Mouse (Mus musculus) thymus, postnatal 0 days (tissue): Measurements from ENCODE around the gene Cdh7. TPM values are rescaled to one million over a fixed set of nuclear protein-coding genes. Genes with fewer than 3 reads are reported as not detected.
"Not testable (repeated sequence)": the region's sequence is repeated elsewhere in the genome, so short reads cannot be mapped to it uniquely, and the experiment has no call there.

ENCODE experiments used
- DNase-seq: peaks from one replicate; pipeline ENCODE4 v3.0.0-alpha.2; 2015; ENCODE audit warnings: low spot score
- polyA plus RNA-seq: library from polyadenylated mRNA; unstranded; fragments of >200 nt; fragmentation: Nextera tagmentation; extraction: Ambion mirVana; gene quantifications from 2 replicates; pipeline ENCODE4 v1.2.1, GENCODE M21; 2015

Gene Cdh7
- 0.12 and 0.21 TPM in 2 replicates for polyA plus RNA-seq

- DNase-seq = no peak
Observed at GRCm38 (mm10) chr1:109982064-109982808, at the start of gene Cdh7. Gene Cdh7 (plus strand): TSS chr1:109982431.

DNA sequence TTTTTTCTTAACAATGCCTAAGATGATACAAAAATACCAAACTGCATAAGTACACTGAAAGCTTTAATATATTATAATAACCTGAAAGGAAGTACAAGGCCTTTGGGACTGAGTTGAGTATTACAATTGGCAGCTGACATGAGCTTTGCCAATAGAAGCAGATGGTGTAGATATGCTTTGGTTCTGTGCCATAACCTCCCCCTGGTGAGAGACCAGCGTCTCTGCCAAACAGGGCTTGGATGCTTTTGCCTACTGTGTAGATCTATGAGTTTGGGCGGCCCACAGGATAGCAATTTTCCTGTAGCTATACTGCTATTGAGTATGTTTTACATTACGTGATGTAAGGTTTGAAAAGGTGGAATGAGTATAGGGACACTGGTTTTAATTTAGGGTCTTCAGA lies 49.6 kb upstream of the Cdh7 start:
- DNase-seq = no peak

- DNase-seq = no peak
Observed at GRCm38 (mm10) chr1:109948571-109948970, 33.7 kb upstream of the Cdh7 start.

GRCm38 (mm10) chr1:109971721-109972425 lies 10.4 kb upstream of the Cdh7 start:
- DNase-seq = no peak

DNA sequence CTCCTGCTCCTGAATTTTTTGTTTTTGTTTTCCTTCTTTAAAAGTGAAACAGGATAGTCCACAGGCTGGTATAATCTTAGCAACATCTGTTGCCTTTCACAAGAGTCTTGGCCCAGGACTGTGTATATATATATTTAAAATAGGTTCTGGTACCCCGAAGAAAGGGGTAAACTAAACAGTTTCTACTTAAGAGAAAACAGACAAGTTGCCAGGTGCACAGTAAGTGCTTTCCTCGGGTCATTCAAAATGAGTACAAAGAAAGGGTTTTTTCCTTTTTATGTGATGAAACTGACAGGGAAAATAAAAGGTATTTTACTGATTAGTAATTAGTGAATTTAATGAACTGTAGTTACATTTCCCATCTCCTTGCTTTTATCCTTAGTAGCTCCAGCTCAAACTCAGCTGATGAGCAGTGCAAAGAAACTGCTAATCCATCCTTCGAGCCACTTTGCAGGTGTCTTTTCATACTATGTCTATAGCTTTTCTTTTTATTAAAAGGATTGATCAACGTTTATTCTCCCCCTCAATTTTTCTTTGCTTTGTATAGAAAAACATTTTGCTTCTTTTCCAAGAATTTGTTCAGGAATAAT lies 9.7 kb upstream of the Cdh7 start:
- no peak for DNase-seq

- no peak for DNase-seq
Observed at GRCm38 (mm10) chr1:109982809-109983536, 742 bp downstream of the Cdh7 start.

GRCm38 (mm10) chr1:109983537-109983912 lies 1.3 kb downstream of the Cdh7 start:
- no peak for DNase-seq

GRCm38 (mm10) chr1:109984776-109985175 lies 2.5 kb downstream of the Cdh7 start:
- no peak for DNase-seq

- no peak for DNase-seq
Observed at GRCm38 (mm10) chr1:109985468-109985867, 3.2 kb downstream of the Cdh7 start.

- DNase-seq = no peak
Observed at GRCm38 (mm10) chr1:109989541-109989940, 7.3 kb downstream of the Cdh7 start.

GRCm38 (mm10) chr1:109993906-109994305 lies 11.7 kb downstream of the Cdh7 start:
- DNase-seq = no peak

GRCm38 (mm10) chr1:110004451-110004850 lies 22.2 kb downstream of the Cdh7 start:
- no peak for DNase-seq

GRCm38 (mm10) chr1:110005038-110005437 lies 22.8 kb downstream of the Cdh7 start:
- no peak for DNase-seq

DNA sequence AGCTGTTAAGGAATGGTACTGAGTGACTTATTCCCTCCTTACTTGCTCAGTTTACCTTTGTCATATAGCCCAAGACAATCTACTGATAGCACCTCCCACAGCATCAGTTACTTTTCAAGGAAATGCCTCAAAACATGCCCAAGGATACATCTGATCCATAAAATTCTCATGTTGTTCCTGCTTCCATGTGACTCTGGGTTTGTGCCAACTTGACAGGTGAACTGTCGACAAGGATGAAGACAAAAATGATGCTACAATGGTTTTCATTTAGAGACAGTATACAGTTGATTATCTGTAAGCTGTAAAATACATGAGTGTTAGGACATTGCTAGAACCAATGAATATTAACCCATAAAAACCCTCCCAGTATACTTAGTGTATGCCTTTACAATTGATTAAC lies 29.9 kb downstream of the Cdh7 start:
- DNase-seq = no peak

DNA sequence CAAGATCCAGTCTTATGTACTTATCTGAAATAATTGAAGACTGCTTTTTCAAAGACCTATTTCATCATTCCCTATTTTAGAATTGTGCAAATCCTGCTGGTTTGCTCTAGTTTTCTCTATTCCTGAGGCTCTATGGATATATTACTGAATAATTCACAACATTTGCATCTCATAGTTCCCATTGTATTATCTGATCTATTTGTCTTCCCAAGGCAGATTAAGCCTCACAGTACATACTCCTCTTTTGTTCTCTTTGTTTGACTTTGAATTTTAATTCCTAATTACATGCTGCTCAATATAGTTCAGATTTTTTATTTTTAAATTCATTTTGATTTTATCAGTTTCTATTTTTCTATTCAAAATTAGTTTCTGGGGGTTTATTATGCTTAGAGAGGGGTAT lies 74.1 kb downstream of the Cdh7 start:
- no peak for DNase-seq

DNA sequence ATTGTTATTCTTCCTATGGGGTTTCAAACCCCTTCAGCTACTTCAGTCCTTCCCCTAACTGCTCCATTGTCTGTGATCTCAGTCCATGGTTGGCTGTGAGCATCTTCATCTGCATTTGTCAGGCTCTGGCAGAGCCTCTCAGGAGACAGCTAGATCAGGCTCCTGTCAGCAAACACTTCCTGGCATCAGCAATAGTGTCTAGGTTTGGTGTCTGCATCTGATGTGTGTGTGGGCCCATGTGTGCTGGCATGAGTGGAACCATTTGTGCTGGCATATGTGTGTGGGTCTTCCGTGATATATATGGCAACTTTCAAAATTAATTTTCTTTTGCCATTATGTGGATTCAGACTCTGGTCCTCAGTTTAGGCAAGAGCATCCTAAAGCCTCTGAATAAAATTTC lies 85.2 kb downstream of the Cdh7 start:
- no peak for DNase-seq

GRCm38 (mm10) chr1:110078471-110078870 lies 96.2 kb downstream of the Cdh7 start:
- no peak for DNase-seq

DNA sequence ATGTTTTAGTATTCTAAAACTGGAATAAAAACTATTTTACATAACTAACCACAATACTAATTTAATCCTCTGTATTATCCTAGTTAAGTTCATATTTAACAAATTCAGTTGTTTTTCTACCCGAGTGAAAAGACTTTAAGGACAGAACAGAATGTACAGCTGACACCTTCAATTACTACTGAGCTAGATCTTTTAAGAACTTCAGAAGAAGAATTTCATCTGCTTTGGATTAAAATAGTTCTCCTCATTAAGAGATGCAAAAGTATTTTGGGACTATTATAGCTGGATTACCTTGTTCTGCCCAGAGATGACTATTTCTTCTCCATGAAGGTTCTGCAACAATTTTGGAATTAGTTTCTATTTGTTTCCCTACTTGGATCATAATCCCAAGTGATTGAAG lies 135.8 kb downstream of the Cdh7 start:
- no peak for DNase-seq

DNA sequence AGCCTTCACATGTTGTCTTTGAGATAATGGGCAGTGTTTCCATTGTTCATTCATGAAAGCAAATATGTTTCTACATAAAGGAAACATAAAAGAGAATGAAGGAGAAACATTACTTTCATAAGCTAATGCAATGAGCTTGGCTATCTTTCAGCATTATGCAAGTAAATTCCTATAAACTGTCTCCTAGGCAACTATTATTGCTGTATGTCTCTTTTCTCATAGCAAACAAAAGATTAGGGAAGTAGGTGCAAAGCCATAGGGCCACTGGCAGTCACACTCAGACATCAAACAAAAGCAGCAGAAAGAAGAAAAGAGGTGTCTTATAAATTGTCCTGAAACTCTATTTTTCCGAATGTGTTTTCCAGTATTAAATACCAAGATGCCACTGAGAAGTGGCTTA lies 136.6 kb downstream of the Cdh7 start:
- no peak for DNase-seq

- DNase-seq = not testable (repeated sequence)
Observed at GRCm38 (mm10) chr1:110171459-110171858, 189.2 kb downstream of the Cdh7 start.
